Mouse (Mus musculus): ENCODE data around the gene St3gal2. TPM values are rescaled to one million over a fixed set of nuclear protein-coding genes. Genes with fewer than 3 reads are reported as not detected.

St3gal2 gene
- polyA plus RNA-seq, 1 experiment: 4.7 TPM

- no peaks in the 10 kb centered on the region for H3K36me3 ChIP-seq (ENCODE audit: control insufficient read depth, insufficient read depth, low read length)
- no peaks in the 10 kb centered on the region for H3K27me3 ChIP-seq (ENCODE audit: control insufficient read depth, insufficient read depth, low read length)
- H3K4me3 ChIP-seq (ENCODE audit: control insufficient read depth, low read depth, low read length): no peak overlapping the region
- TF ChIP-seq POLR2A (IDR thresholded peaks at IDR 0.05; ENCODE audit: control insufficient read depth, low read depth, low read length) (no peak), CTCF (IDR thresholded peaks at IDR 0.05; ENCODE audit: control insufficient read depth, insufficient read depth, insufficient replicate concordance, low read depth, low read length) (no peak)
- peaks cover 5% of the 10 kb centered on the region for H3K4me1 ChIP-seq (ENCODE audit: control insufficient read depth, insufficient read depth, low read length)
- H3K27ac ChIP-seq (ENCODE audit: control insufficient read depth, insufficient read depth, low read depth, low read length): no peak overlapping the region
Observed at GRCm38 (mm10) chr8:110932444-110932843, 12.7 kb downstream of the St3gal2 start.

- no peak overlapping the region for H3K4me3 ChIP-seq (ENCODE audit: control insufficient read depth, low read depth, low read length)
- peaks cover 2% of the 10 kb centered on the region for H3K4me1 ChIP-seq (ENCODE audit: control insufficient read depth, insufficient read depth, low read length)
- H3K36me3 ChIP-seq (ENCODE audit: control insufficient read depth, insufficient read depth, low read length): no peaks in the 10 kb centered on the region
- TF ChIP-seq POLR2A (IDR thresholded peaks at IDR 0.05; ENCODE audit: control insufficient read depth, low read depth, low read length) (no peak), CTCF (IDR thresholded peaks at IDR 0.05; ENCODE audit: control insufficient read depth, insufficient read depth, insufficient replicate concordance, low read depth, low read length) (no peak)
- H3K27me3 ChIP-seq (ENCODE audit: control insufficient read depth, insufficient read depth, low read length): no peaks in the 10 kb centered on the region
- H3K27ac ChIP-seq (ENCODE audit: control insufficient read depth, insufficient read depth, low read depth, low read length): no peak overlapping the region
Observed at GRCm38 (mm10) chr8:110933272-110933671, 13.6 kb downstream of the St3gal2 start.

- Histone ChIP-seq H3K27ac (ENCODE audit: control insufficient read depth, insufficient read depth, low read depth, low read length) (no peak overlapping the region), H3K36me3 (ENCODE audit: control insufficient read depth, insufficient read depth, low read length) (no peaks in the 10 kb centered on the region)
Observed at GRCm38 (mm10) chr8:110936217-110936616, 16.5 kb downstream of the St3gal2 start.

GRCm38 (mm10) chr8:110938882-110939589 is 19.3 kb downstream of the St3gal2 start:
- Histone ChIP-seq H3K4me1 (ENCODE audit: control insufficient read depth, insufficient read depth, low read length) (no peaks in the 10 kb centered on the region; the same call in 1 of the 2 replicates), H3K4me3 (ENCODE audit: control insufficient read depth, low read depth, low read length) (no peak overlapping the region), H3K27me3 (ENCODE audit: control insufficient read depth, insufficient read depth, low read length) (no peaks in the 10 kb centered on the region), H3K27ac (ENCODE audit: control insufficient read depth, insufficient read depth, low read depth, low read length) (no peak overlapping the region), H3K36me3 (ENCODE audit: control insufficient read depth, insufficient read depth, low read length) (no peaks in the 10 kb centered on the region)
- TF ChIP-seq CTCF (IDR thresholded peaks at IDR 0.05; ENCODE audit: control insufficient read depth, insufficient read depth, insufficient replicate concordance, low read depth, low read length) (no peak), POLR2A (IDR thresholded peaks at IDR 0.05; ENCODE audit: control insufficient read depth, low read depth, low read length) (no peak)

More at GRCm38 (mm10) chr8:110936217-110936616, 16.5 kb downstream of the St3gal2 start:
- no peaks in the 10 kb centered on the region for H3K27me3 ChIP-seq (ENCODE audit: control insufficient read depth, insufficient read depth, low read length)
- no peak for TF ChIP-seq CTCF (IDR thresholded peaks at IDR 0.05; ENCODE audit: control insufficient read depth, insufficient read depth, insufficient replicate concordance, low read depth, low read length)
- no peak for TF ChIP-seq POLR2A (IDR thresholded peaks at IDR 0.05; ENCODE audit: control insufficient read depth, low read depth, low read length)
- H3K4me1 ChIP-seq (ENCODE audit: control insufficient read depth, insufficient read depth, low read length): no peaks in the 10 kb centered on the region; the same call in 1 of the 2 replicates
- no peak overlapping the region for H3K4me3 ChIP-seq (ENCODE audit: control insufficient read depth, low read depth, low read length)

GRCm38 (mm10) chr8:110940682-110941452 is 21.1 kb downstream of the St3gal2 start:
- H3K4me3 ChIP-seq (ENCODE audit: control insufficient read depth, low read depth, low read length): no peak overlapping the region
- peaks cover 2% of the 10 kb centered on the region for H3K4me1 ChIP-seq (ENCODE audit: control insufficient read depth, insufficient read depth, low read length)
- H3K27me3 ChIP-seq (ENCODE audit: control insufficient read depth, insufficient read depth, low read length): no peaks in the 10 kb centered on the region
- H3K27ac ChIP-seq (ENCODE audit: control insufficient read depth, insufficient read depth, low read depth, low read length): no peak overlapping the region
- TF ChIP-seq POLR2A (IDR thresholded peaks at IDR 0.05; ENCODE audit: control insufficient read depth, low read depth, low read length): no peak
- no peak for TF ChIP-seq CTCF (IDR thresholded peaks at IDR 0.05; ENCODE audit: control insufficient read depth, insufficient read depth, insufficient replicate concordance, low read depth, low read length)
- H3K36me3 ChIP-seq (ENCODE audit: control insufficient read depth, insufficient read depth, low read length): no peaks in the 10 kb centered on the region

GRCm38 (mm10) chr8:110941453-110941948 is 21.8 kb downstream of the St3gal2 start:
- no peak overlapping the region for H3K4me3 ChIP-seq (ENCODE audit: control insufficient read depth, low read depth, low read length)
- no peaks in the 10 kb centered on the region for H3K27me3 ChIP-seq (ENCODE audit: control insufficient read depth, insufficient read depth, low read length)
- H3K27ac ChIP-seq (ENCODE audit: control insufficient read depth, insufficient read depth, low read depth, low read length): no peak overlapping the region; the same call in 1 of the 2 replicates
- peaks cover 2% of the 10 kb centered on the region for H3K4me1 ChIP-seq (ENCODE audit: control insufficient read depth, insufficient read depth, low read length)
- no peaks in the 10 kb centered on the region for H3K36me3 ChIP-seq (ENCODE audit: control insufficient read depth, insufficient read depth, low read length)
- TF ChIP-seq POLR2A (IDR thresholded peaks at IDR 0.05; ENCODE audit: control insufficient read depth, low read depth, low read length): no peak
- no peak for TF ChIP-seq CTCF (IDR thresholded peaks at IDR 0.05; ENCODE audit: control insufficient read depth, insufficient read depth, insufficient replicate concordance, low read depth, low read length)

- no peaks in the 10 kb centered on the region for H3K36me3 ChIP-seq (ENCODE audit: control insufficient read depth, insufficient read depth, low read length)
- H3K4me3 ChIP-seq (ENCODE audit: control insufficient read depth, low read depth, low read length): no peak overlapping the region
- TF ChIP-seq POLR2A (IDR thresholded peaks at IDR 0.05; ENCODE audit: control insufficient read depth, low read depth, low read length) (no peak), CTCF (IDR thresholded peaks at IDR 0.05; ENCODE audit: control insufficient read depth, insufficient read depth, insufficient replicate concordance, low read depth, low read length) (no peak)
- no peak overlapping the region for H3K27ac ChIP-seq (ENCODE audit: control insufficient read depth, insufficient read depth, low read depth, low read length)
- peaks cover 5% of the 10 kb centered on the region for H3K4me1 ChIP-seq (ENCODE audit: control insufficient read depth, insufficient read depth, low read length)
- no peaks in the 10 kb centered on the region for H3K27me3 ChIP-seq (ENCODE audit: control insufficient read depth, insufficient read depth, low read length)
Observed at GRCm38 (mm10) chr8:110944276-110944876, 24.7 kb downstream of the St3gal2 start.
